Mouse (Mus musculus) olfactory bulb, adult 2 months (tissue): ENCODE measurements around the gene Tmem138. TPM values are rescaled to one million over a fixed set of nuclear protein-coding genes. Genes with fewer than 3 reads are reported as not detected.

Source experiments
- H3K27ac ChIP-seq: fragments of 200-500 bp; 2 replicates; pipeline ENCODE4 v1.5.1; 2012; ENCODE audit warnings: low read depth, low read length; ENCODE audit not compliant: insufficient read depth
- H3K4me1 ChIP-seq: fragments of 200-500 bp; 2 replicates; pipeline ENCODE4 v1.6.1; 2012; ENCODE audit warnings: low read length; ENCODE audit not compliant: control insufficient read depth, insufficient read depth
- H3K4me3 ChIP-seq: fragments of 200-500 bp; 2 replicates; pipeline ENCODE4 v1.5.1; 2012; ENCODE audit warnings: mild to moderate bottlenecking, low read depth, low read length, moderate library complexity; ENCODE audit not compliant: insufficient read depth
- CTCF ChIP-seq: fragments of 200-500 bp; IDR thresholded peaks from 2 replicates; pipeline ENCODE4 v1.5.1; 2012; ENCODE audit warnings: low read depth, mild to moderate bottlenecking, low read length, moderate library complexity; ENCODE audit not compliant: insufficient read depth
- POLR2A ChIP-seq: fragments of 200-500 bp; IDR thresholded peaks from 2 replicates; pipeline ENCODE4 v1.6.1; 2012; ENCODE audit warnings: mild to moderate bottlenecking, low read depth, low read length, moderate library complexity; ENCODE audit not compliant: insufficient read depth
- WGBS: fragments of 180-500 bp; shearing (Covaris S2); methylation state at CpG from one replicate; pipeline ENCODE4 v1.1.7; 2018; 5-methylcytosine and 5-hydroxymethylcytosine counted together
- polyA plus RNA-seq: library from polyadenylated mRNA; stranded (reverse); fragments of >200 nt; gene quantifications from 2 replicates; pipeline ENCODE4 v1.2.4, GENCODE M21; 2012; ENCODE audit warnings: low replicate concordance; ENCODE audit not compliant: missing spikeins, insufficient read depth, insufficient read length

The Tmem138 gene
- polyA plus RNA-seq, 1 experiment, result not detected

DNA sequence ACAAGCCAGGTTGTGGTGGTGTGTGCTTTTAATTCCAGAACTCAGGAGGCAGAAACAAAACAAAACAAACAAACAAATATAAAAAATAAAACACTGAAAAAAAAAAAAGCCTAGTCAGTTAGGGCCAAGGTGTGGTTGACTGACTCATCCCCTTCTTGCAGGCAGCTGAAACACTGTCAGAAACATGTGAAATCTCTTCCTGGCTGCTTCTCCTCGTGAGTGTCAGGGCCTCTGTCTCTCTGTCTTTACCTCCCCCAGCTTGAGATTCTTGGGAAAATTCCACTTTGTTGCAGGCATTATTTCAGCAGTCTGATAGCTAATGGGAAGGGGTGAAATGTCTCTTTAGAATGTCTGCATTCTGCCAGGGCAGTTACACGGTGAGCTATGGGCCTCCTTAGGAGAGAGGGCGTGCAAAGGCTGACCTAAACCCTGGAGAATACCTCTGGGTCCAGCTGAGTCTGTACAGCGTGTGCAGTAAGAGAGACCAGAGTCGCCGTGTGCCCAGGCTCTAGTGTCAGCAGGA is 25.1 kb upstream of the Tmem138 start:
- Histone ChIP-seq H3K4me1 (peaks cover 10% of the 10 kb centered on the region), H3K27ac (peak overlapping the region; percentile 61), H3K4me3 (peak overlapping the region; percentile 33)
- WGBS, result 10% methylated on average over 6 of the region's 6 CpGs
- no peak for TF ChIP-seq CTCF
- TF ChIP-seq POLR2A, result no peak

DNA sequence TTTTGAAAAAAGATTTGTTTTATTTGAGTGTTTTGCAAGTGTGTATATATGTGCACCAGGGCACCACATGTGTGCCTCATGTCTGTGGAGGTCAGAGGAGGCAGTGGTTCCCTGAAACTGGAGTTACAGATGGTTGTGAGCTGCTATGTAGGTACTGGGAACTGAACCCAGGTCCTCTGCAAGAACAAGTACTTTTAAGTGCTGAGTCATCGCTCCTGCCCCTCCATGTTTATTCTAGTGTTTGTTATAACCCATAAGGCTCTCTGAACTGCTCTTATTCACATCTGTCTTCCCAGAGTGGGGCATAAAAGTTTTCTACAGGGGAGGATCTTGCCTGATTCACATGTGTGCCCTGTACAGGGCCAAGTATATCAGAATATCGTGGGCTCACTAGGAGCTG is 22.5 kb upstream of the Tmem138 start:
- H3K4me3 ChIP-seq, result no peak overlapping the region
- H3K27ac ChIP-seq, result no peak overlapping the region
- TF ChIP-seq CTCF, result no peak
- no peak for TF ChIP-seq POLR2A
- peaks cover 6% of the 10 kb centered on the region for H3K4me1 ChIP-seq
- WGBS, result 98% methylated on average over 2 of the region's 2 CpGs

DNA sequence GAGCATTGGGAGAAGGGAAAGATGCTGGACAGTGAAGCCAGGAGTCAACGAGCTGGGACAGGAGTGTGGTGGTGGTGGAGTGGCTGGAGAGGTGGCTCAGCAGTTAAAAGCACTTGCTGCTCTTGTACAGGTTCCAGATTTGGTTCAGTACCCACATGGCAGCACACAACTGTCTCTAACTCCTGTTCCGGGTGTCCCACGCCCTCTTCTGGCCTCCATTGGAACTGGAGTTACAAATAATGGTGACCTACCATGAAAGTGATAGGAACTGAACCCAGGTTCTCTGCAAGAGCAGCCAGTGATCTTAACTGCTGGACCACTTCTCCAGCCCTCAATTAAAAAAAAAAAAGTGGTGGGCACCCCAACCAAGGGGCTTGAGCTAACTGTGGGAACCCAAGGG is 21.0 kb upstream of the Tmem138 start:
- H3K4me3 ChIP-seq, result no peak overlapping the region
- 32% methylated on average over 3 of the region's 3 CpGs for WGBS
- TF ChIP-seq POLR2A (no peak), CTCF (no peak)
- H3K27ac ChIP-seq, result no peak overlapping the region
- H3K4me1 ChIP-seq, result peaks cover 3% of the 10 kb centered on the region; the same call in 1 of the 2 replicates

DNA sequence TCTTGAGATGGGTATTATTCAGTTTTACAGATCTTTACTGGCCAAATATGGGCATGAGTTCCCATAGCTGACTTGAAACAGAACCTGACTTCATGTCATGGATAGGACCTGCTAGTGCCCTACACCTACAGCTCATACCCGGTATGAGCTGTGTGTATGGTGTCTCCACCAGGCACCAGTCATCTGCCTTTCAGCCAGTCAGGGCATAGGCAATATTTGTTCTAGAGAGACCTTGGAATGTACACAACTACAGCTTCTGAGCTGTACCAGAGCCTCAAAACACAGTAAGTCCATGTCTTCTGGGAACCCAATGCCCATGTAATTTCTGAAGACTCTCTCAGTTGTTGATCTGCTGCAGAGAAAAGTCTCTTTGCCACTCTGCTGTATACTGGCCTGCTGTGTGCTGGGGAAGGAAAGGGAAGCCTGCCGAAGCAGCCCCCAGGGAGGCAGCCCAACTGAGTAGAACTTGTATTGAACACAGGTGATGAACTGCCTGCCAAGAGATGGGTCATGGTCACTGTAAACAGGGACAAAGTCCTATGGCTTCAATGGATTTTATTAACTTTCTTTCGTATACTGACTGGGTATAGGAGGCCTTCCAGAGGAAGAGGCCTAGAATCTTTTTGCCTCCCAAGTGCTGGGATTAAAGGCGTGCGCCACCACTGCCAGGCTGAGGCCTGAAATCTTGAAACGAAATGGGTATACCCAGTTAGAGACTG is 14.7 kb upstream of the Tmem138 start:
- 89% methylated on average over 6 of the region's 6 CpGs for WGBS
- TF ChIP-seq CTCF (no peak), POLR2A (no peak)
- H3K27ac ChIP-seq, result no peak overlapping the region

DNA sequence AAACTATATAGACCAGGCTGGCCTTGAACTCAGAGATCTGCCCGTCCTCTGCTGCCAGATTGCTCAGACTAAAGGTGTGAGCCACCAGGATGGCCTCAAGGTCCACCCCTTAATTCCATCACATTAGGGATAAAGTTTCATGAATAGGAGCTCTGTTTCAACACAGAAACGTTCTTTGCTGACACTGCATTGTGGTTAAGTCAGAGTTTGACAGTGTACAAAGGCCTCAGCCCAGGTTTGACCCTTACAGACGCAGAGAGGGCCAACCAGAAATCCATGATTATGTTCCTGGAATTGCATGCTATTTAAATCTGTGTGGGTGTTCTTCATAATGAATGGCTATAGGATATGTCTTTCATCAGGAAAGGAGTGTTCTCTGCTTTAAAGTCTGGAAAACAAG is 13.1 kb upstream of the Tmem138 start:
- H3K4me1 ChIP-seq, result no peaks in the 10 kb centered on the region
- no peak overlapping the region for H3K4me3 ChIP-seq
- TF ChIP-seq POLR2A, result no peak
- TF ChIP-seq CTCF, result no peak
- WGBS, result 62% methylated on average over 3 of the region's 3 CpGs
- no peak overlapping the region for H3K27ac ChIP-seq

More for the DNA sequence above, 14.7 kb upstream of the Tmem138 start:
- Histone ChIP-seq H3K4me3 (no peak overlapping the region), H3K4me1 (no peaks in the 10 kb centered on the region)

DNA sequence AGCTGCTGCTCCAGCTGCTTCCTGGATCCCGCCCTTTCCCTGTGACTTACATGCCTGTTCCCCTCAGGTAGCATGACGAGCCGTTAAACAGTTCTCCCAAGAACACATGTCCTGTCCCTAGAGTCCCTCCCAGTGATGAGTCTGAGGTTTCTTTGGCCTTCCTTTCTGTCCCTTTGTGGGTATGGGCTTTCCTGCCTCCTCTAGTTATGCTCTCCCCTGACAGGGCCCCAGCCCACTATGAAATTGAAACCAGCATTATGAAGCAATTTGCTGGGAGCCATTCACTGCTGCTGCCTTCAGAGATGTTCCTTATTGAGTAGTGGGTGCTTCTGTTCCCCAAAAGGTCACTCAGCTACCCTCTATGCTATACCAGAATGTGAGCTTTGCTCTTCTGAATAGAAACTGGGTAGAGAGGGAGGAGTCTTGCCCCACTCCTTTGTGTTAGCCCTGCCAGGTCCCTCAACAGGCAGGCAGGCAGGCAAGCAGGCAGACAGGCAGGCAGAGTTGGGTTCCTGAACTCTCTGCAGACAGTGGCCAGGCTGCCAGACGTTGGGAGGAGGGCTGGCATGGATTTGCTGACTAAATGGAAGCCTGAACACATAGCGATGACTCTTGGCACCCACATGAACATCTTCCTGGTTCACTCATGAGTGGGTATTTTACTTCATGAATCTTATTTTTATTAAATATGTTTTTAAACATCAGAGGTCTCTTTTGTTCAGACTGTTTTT is 12.1 kb upstream of the Tmem138 start:
- Histone ChIP-seq H3K4me3 (no peak overlapping the region), H3K4me1 (no peaks in the 10 kb centered on the region), H3K27ac (no peak overlapping the region)
- 69% methylated on average over 5 of the region's 5 CpGs for WGBS
- no peak for TF ChIP-seq POLR2A
- no peak for TF ChIP-seq CTCF

DNA sequence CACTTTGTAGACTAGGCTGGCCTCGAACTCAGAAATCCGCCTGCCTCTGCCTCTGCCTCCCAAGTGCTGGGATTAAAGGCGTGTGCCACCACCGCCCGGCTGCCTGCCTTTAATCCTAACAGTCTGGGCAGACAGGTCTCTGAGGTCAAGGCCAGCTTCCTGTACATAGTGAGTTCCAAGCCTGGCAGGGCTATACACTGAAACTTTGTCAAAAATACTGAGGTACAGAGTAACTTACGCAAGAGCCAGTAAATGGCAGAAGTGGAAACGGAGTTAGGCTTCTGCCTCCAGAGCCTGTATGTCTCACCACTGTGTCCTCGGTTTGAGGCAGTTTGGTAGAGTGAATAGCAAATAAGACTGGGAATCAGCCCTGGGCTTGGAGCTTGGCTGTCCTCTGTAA is 10.1 kb upstream of the Tmem138 start:
- TF ChIP-seq POLR2A, result no peak
- no peak for TF ChIP-seq CTCF
- no peaks in the 10 kb centered on the region for H3K4me1 ChIP-seq
- H3K4me3 ChIP-seq, result no peak overlapping the region
- no peak overlapping the region for H3K27ac ChIP-seq
- 95% methylated on average over 8 of the region's 8 CpGs for WGBS

DNA sequence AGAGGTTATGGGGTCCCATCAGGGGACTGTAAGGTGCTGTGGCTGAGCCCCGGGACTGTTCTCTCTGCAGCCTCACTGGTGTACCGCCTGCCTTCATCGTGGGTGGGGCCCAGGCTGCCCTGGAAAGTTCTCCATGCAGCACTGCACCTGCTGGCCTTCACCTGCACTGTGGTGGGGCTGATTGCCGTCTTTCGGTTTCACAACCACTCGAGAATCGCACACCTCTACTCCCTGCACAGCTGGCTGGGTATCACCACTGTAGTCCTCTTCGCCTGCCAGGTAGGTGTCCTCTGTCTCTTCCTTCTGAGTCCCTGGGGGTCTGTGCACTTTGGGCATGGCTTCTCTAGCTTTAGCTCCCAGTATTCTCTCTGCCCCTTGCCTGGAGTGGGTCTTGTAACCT is 8.0 kb upstream of the Tmem138 start:
- Histone ChIP-seq H3K4me1 (no peaks in the 10 kb centered on the region), H3K27ac (no peak overlapping the region), H3K4me3 (no peak overlapping the region)
- TF ChIP-seq POLR2A, result no peak
- TF ChIP-seq CTCF, result no peak
- WGBS, result 90% methylated on average over 8 of the region's 8 CpGs

DNA sequence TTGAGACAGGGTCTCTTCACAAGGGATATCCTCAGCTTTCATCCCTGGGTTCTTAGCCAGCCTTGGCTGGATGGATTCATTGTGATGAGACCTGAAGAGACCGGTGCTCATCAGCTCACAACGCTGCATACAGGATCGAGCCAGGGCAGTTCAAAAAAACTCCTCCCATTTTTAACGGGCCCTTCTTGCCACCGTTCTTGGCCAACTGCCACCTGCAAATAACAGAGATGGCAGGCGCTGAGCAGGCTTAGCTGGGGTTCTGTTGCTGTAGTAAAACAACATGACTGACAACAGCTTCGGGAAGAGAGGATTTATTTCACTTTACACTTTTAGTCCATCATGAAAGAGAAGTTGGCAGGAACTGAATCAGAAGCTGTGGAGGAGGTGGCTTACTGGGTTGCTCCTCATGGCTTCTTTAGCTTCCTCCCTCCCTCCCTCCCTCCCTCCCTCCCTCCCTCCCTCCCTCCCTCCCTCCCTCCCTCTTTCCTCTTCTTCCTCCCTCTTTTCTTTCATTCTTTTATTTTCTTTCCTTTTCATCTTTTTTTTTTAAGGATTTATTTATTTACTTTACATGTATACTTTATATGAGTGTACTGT is 6.5 kb upstream of the Tmem138 start:
- Histone ChIP-seq H3K4me1 (no peaks in the 10 kb centered on the region), H3K4me3 (no peak overlapping the region), H3K27ac (no peak overlapping the region)
- TF ChIP-seq POLR2A (no peak), CTCF (no peak)
- WGBS, result 19% methylated on average over 7 of the region's 7 CpGs
